Mouse (Mus musculus) adrenal gland, postnatal 36 days (tissue): ENCODE measurements at regions not wholly inside any gene's neighbourhood (a gene's known extent, or its start where the extent isn't known, plus 50 kb on each side); places are given as distances from the start of the nearest gene placed in this dataset.
"Not testable (repeated sequence)": the region's sequence is repeated elsewhere in the genome, so short reads cannot be mapped to it uniquely, and the experiment has no call there.

Source experiments
- DNase-seq, 2 experiments: peaks; one replicate each; pipeline ENCODE4 v3.0.0; 2021; ENCODE audit warnings: mixed read lengths in 1 of 2

- DNase-seq = peak; percentile 15 to 47
Measured at GRCm38 (mm10) chr12:21680026-21680425, 262.6 kb upstream of the Ywhaq start.

- DNase-seq = not testable (repeated sequence)
Measured at GRCm38 (mm10) chr12:21649381-21649780, 231.9 kb upstream of the Ywhaq start.

- DNase-seq = peak; percentile 61 to 67
Measured at GRCm38 (mm10) chr12:21613781-21614180, 196.3 kb upstream of the Ywhaq start.

GRCm38 (mm10) chr12:21568415-21569040 lies 151.1 kb upstream of the Ywhaq start:
- DNase-seq = no peak

GRCm38 (mm10) chr12:21543962-21544361 lies 126.5 kb upstream of the Ywhaq start:
- DNase-seq = not testable (repeated sequence)

GRCm38 (mm10) chr12:21543153-21543894 lies 125.9 kb upstream of the Ywhaq start:
- DNase-seq = peak; percentile 85 to 90

- no peak for DNase-seq
Measured at GRCm38 (mm10) chr12:21531766-21532165, 114.3 kb upstream of the Ywhaq start.

GRCm38 (mm10) chr12:21529367-21529766 lies 111.9 kb upstream of the Ywhaq start:
- DNase-seq = not testable (repeated sequence)

GRCm38 (mm10) chr12:21527336-21527735 lies 109.9 kb upstream of the Ywhaq start:
- DNase-seq = not testable (repeated sequence)

- DNase-seq = not testable (repeated sequence)
Measured at GRCm38 (mm10) chr12:21526906-21527305, 109.5 kb upstream of the Ywhaq start.

- not testable (repeated sequence) for DNase-seq
Measured at GRCm38 (mm10) chr12:21525567-21525966, 108.1 kb upstream of the Ywhaq start.

GRCm38 (mm10) chr12:21522621-21523020 lies 105.2 kb upstream of the Ywhaq start:
- DNase-seq = no peak

GRCm38 (mm10) chr12:21519058-21519457 lies 101.6 kb upstream of the Ywhaq start:
- no peak for DNase-seq

GRCm38 (mm10) chr12:21512736-21513135 lies 95.3 kb upstream of the Ywhaq start:
- no peak for DNase-seq

GRCm38 (mm10) chr12:21511043-21511665 lies 93.7 kb upstream of the Ywhaq start:
- no peak for DNase-seq

- DNase-seq = no peak
Measured at GRCm38 (mm10) chr12:21507080-21507479, 89.6 kb upstream of the Ywhaq start.

GRCm38 (mm10) chr12:21505731-21506368 lies 88.4 kb upstream of the Ywhaq start:
- no peak for DNase-seq

- no peak for DNase-seq
Measured at GRCm38 (mm10) chr12:21503250-21503649, 85.8 kb upstream of the Ywhaq start.

GRCm38 (mm10) chr12:21496974-21497373 lies 79.5 kb upstream of the Ywhaq start:
- DNase-seq = no peak

- DNase-seq = no peak
Measured at GRCm38 (mm10) chr12:21495511-21495910, 78.1 kb upstream of the Ywhaq start.

GRCm38 (mm10) chr12:21493471-21493870 lies 76.0 kb upstream of the Ywhaq start:
- no peak for DNase-seq

GRCm38 (mm10) chr12:21492549-21493291 lies 75.3 kb upstream of the Ywhaq start:
- no peak for DNase-seq
